Mouse (Mus musculus) kidney, embryonic 15.5 days (tissue): ENCODE results near the gene 6430531B16Rik. TPM values are rescaled to one million over a fixed set of nuclear protein-coding genes. Genes with fewer than 3 reads are reported as not detected.

Experiments
- ATAC-seq: fragments of 200-750 bp; cut with Nextera tagmentation; replicated peaks from 2 replicates; pipeline ENCODE4 v1.8.0; 2017; ENCODE audit warnings: moderate TSS enrichment; ENCODE audit not compliant: low FRiP score
- H3K27ac ChIP-seq: fragments of 300-500 bp; sonication (generic); 2 replicates; pipeline ENCODE4 v1.5.1; 2015; ENCODE audit warnings: mild to moderate bottlenecking, inconsistent platforms
- H3K27me3 ChIP-seq: fragments of 300-500 bp; sonication (generic); 2 replicates; pipeline ENCODE4 v1.6.1; 2015; ENCODE audit warnings: inconsistent platforms
- H3K36me3 ChIP-seq: fragments of 300-500 bp; sonication (generic); 2 replicates; pipeline ENCODE4 v1.6.1; 2015; ENCODE audit warnings: inconsistent platforms
- H3K4me1 ChIP-seq: fragments of 300-500 bp; sonication (generic); 2 replicates; pipeline ENCODE4 v1.6.1; 2015; ENCODE audit warnings: inconsistent platforms
- H3K4me2 ChIP-seq: fragments of 300-500 bp; sonication (generic); 2 replicates; pipeline ENCODE4 v1.6.1; 2015; ENCODE audit warnings: moderate library complexity, mild to moderate bottlenecking, inconsistent platforms
- H3K4me3 ChIP-seq: fragments of 300-500 bp; sonication (generic); replicated peaks from 2 replicates; pipeline ENCODE4 v1.5.1; 2015; ENCODE audit warnings: mild to moderate bottlenecking, inconsistent platforms
- H3K9ac ChIP-seq: fragments of 300-500 bp; sonication (generic); 2 replicates; pipeline ENCODE4 v1.6.1; 2015; ENCODE audit warnings: mild to moderate bottlenecking, inconsistent platforms
- H3K9me3 ChIP-seq: fragments of 300-500 bp; sonication (generic); replicated peaks from 2 replicates; pipeline ENCODE4 v1.6.1; 2016; ENCODE audit warnings: inconsistent platforms
- WGBS: fragments of 180-500 bp; shearing (Covaris S2); methylation state at CpG from one replicate; pipeline ENCODE4 v1.1.7; 2015; ENCODE audit warnings: mixed read lengths; 5-methylcytosine and 5-hydroxymethylcytosine counted together
- polyA plus RNA-seq: library from polyadenylated mRNA; unstranded; fragments of >200 nt; fragmentation: Nextera tagmentation; extraction: Ambion mirVana; gene quantifications from 2 replicates; pipeline ENCODE4 v1.2.1, GENCODE M21; 2015

6430531B16Rik gene
- polyA plus RNA-seq, 1 experiment from 2014 or later = 0.91 TPM

DNA sequence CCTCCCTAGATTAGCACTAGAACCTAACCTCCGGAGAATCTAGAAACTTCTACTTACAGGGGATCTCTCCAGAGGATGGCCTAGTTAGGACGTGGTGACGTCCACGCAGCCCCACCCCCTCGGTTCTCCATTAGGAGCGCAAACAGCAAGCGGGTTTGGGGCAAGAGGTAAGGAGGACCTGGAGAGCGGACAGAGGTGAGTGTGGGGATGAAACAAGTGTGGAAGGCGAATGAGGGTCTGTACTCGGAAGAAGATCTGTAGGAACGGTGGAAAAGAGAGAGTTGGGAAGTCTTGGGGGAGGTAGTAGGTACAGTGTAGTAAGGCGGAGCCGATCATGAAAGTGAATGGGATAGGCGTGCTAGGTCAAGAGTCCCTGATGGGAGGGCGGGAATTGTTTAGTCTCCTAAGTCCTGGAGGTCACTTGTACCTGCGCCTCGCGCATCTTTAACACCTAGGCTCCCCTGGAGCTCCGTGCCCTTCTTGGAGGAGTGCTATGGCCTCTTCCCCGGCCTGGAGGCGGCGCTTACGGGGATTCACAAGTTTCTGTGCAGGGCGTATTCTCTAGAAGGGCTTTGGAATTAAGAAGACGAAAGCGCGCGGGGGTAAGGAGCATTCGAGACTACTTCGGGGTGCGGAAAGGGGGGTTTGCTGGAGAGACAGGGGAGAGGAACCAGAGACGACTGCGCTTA, 28.1 kb downstream of the 6430531B16Rik start:
- WGBS = under 1% methylated on average over 33 of the region's 33 CpGs
- no peaks in the 10 kb centered on the region for H3K36me3 ChIP-seq
- peak overlapping the region; percentile 64 for H3K27ac ChIP-seq

DNA sequence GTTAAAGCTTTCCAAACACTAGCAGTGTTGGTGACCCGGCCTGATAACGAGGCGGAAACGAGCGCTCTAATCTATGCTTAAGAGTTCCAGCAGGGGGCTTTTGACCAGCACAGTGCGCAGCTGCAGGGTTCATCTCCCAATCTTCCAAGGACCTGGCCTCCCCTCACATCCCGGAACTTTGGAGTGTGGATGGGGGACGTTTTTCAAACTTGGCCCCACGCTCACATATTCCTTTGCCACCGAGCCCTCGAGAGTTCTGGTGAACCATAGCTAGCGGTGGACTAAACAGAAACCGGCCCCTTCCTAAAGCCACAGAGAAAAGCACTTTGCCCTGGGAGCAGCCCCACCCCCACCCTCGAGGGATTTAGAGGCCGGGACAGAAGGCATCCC, 28.7 kb downstream of the 6430531B16Rik start:
- H3K27me3 ChIP-seq = peaks cover 40% of the 10 kb centered on the region
- H3K36me3 ChIP-seq = no peaks in the 10 kb centered on the region
- H3K9me3 ChIP-seq = no peaks in the 10 kb centered on the region
- H3K27ac ChIP-seq = peak overlapping the region; percentile 64; the same call in 1 of the 2 replicates
- H3K4me2 ChIP-seq = peak overlapping the region; percentile 93
- peak overlapping the region; percentile 62 for H3K4me3 ChIP-seq
- WGBS = under 1% methylated on average over 15 of the region's 15 CpGs
- H3K4me1 ChIP-seq = peaks cover 8% of the 10 kb centered on the region; the same call in 1 of the 2 replicates
- peak overlapping the region; percentile 47 for H3K9ac ChIP-seq
- ATAC-seq = peak; percentile 81

More for the DNA sequence above, 28.1 kb downstream of the 6430531B16Rik start:
- H3K4me2 ChIP-seq = peak overlapping the region; percentile 93
- H3K4me3 ChIP-seq = peak overlapping the region; percentile 62
- peak; percentile 84 for ATAC-seq
- peaks cover 8% of the 10 kb centered on the region; the same call in 1 of the 2 replicates for H3K4me1 ChIP-seq
- H3K27me3 ChIP-seq = peaks cover 35% of the 10 kb centered on the region
- H3K9ac ChIP-seq = peak overlapping the region; percentile 47
- H3K9me3 ChIP-seq = no peaks in the 10 kb centered on the region

DNA sequence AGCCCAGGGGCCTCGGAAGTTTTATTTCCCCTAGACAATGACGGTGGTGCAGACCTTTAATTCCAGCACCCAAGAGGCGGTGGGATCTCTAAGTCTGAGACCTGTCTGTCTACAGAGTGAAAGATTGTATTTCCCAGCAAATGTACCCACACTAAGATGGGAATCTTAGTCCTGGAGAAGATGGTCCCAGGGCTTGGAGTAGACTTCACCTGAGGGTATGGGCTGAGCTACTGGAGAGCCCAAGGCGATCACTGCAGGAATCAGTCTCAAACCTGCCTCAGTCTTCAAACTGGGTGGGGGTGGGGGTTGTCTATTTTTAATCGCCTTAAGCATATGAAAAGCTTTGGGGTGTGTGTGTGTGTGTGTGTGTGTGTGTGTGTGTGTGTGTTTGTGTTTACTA, 32.5 kb downstream of the 6430531B16Rik start:
- Histone ChIP-seq H3K9ac (no peak overlapping the region), H3K27me3 (peaks cover 79% of the 10 kb centered on the region), H3K27ac (no peak overlapping the region), H3K9me3 (no peaks in the 10 kb centered on the region), H3K4me1 (peaks cover 19% of the 10 kb centered on the region), H3K4me2 (no peak overlapping the region), H3K36me3 (no peaks in the 10 kb centered on the region), H3K4me3 (no peak overlapping the region)
- WGBS = 27% methylated on average over 5 of the region's 5 CpGs
- ATAC-seq = no peak

DNA sequence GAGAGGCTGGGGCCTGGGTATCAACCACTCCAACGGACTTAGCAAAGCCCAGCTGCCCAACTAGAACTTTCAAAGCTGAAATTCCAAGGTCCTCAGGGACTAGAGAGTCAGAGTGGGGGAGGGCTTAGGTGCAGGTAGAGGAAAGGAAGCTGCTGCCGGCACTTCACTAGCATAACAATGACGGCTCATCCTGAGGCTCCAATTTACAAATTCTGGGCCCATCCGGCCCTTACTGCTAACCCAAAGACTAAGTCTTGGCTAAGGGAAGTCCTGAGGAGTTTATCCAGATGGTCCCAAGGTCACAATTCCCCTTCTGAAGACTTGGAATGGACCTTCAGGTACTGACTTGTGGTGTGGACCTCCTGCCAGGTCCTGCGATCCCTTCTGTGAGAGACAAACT, 33.0 kb downstream of the 6430531B16Rik start:
- no peak overlapping the region for H3K9ac ChIP-seq
- no peaks in the 10 kb centered on the region for H3K36me3 ChIP-seq
- H3K9me3 ChIP-seq = no peaks in the 10 kb centered on the region
- H3K4me3 ChIP-seq = no peak overlapping the region
- WGBS = 16% methylated on average over 5 of the region's 5 CpGs
- peaks cover 18% of the 10 kb centered on the region for H3K4me1 ChIP-seq
- peaks cover 84% of the 10 kb centered on the region for H3K27me3 ChIP-seq
- no peak overlapping the region for H3K27ac ChIP-seq
- ATAC-seq = no peak
- H3K4me2 ChIP-seq = no peak overlapping the region

DNA sequence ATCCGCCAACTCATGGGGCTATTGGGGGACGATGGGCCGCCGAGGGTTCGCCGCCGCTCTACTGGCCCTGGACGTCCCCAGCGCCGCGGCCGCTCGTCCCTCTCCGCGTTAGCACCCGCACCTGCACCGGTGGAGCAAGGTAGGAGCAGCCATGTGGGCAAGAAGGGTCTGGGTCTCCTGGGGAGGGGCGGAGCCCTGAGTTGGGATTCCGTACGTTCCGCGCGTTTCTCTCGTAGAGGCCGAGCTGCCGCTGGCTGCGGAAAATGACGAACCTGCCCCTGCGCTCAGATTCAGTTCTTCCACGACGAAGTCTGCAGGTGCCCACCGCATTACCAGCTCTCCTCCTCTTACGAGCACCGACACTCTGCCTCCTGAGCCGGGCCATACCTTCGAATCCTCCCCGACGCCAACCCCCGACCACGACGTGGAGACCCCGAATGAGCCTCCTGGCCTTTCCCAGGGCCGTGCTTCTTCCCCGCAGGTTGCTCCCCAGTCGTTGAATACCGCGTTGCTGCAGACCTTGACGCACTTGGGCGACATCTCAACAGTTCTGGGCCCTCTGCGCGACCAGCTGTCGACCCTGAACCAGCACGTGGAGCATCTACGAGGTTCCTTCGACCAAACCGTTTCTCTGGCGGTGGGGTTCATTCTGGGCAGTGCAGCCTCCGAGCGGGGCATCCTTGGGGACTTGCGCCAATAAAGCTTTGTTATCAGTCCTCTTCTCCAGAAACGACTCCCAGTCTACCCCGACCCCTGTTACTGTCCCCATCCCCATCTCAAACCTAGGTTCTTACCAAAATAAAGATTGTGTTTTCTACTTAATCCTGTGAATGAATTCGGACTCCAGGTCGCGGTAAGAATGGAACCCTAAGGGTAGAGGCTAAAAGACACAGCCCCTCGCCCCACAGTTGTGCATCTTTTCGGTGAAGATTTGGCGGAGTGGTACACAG, 34.0 kb downstream of the 6430531B16Rik start:
- Histone ChIP-seq H3K4me1 (peaks cover 15% of the 10 kb centered on the region), H3K27ac (no peak overlapping the region), H3K36me3 (no peaks in the 10 kb centered on the region), H3K4me3 (peak overlapping the region; percentile 39), H3K9ac (no peak overlapping the region), H3K27me3 (peaks cover 86% of the 10 kb centered on the region), H3K4me2 (peak overlapping the region; percentile 55), H3K9me3 (no peaks in the 10 kb centered on the region)
- no peak; the same call in none of the 2 replicates for ATAC-seq
- 3% methylated on average over 68 of the region's 68 CpGs for WGBS

DNA sequence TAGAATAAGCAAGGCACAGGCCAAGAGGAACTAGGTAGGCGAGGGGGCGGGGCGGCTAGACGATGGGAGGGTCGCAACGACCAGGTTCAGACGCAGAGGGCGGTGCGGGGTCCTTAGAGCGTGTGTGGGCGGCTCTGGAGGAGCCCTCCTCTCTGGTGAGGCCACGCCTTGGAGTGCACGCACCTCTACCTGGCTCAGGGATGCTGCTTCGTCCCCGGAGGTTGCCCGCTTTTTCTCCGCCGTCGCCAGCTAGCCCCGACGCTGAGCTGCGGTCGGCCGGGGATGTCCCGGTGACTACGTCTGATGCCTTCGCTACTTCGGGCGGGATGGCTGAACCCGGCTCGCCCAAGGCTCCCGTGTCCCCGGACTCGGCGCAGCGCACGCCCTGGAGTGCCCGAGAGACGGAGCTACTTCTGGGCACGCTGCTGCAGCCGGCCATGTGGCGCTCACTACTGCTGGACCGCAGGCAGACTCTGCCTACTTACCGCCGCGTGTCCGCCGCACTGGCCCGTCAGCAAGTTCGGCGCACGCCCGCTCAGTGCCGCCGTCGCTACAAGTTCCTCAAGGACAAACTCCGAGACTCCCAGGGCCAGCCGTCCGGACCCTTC, 34.8 kb downstream of the 6430531B16Rik start, which contains the start of gene Utf1:
Gene Utf1 (plus strand): TSS at position 116 of the 608 bp plus-strand sequence.
- Histone ChIP-seq H3K36me3 (no peaks in the 10 kb centered on the region), H3K9me3 (no peaks in the 10 kb centered on the region), H3K27ac (no peak within 1 kb of the TSS), H3K4me1 (peaks cover 13% of the 10 kb centered on the region), H3K4me2 (peak within 1 kb of the TSS; percentile 55), H3K4me3 (peak within 1 kb of the TSS; percentile 39), H3K27me3 (peaks cover 83% of the 10 kb centered on the region), H3K9ac (no peak within 1 kb of the TSS)
- peak; percentile 70 for ATAC-seq
- under 1% methylated on average over 59 of the region's 59 CpGs for WGBS

DNA sequence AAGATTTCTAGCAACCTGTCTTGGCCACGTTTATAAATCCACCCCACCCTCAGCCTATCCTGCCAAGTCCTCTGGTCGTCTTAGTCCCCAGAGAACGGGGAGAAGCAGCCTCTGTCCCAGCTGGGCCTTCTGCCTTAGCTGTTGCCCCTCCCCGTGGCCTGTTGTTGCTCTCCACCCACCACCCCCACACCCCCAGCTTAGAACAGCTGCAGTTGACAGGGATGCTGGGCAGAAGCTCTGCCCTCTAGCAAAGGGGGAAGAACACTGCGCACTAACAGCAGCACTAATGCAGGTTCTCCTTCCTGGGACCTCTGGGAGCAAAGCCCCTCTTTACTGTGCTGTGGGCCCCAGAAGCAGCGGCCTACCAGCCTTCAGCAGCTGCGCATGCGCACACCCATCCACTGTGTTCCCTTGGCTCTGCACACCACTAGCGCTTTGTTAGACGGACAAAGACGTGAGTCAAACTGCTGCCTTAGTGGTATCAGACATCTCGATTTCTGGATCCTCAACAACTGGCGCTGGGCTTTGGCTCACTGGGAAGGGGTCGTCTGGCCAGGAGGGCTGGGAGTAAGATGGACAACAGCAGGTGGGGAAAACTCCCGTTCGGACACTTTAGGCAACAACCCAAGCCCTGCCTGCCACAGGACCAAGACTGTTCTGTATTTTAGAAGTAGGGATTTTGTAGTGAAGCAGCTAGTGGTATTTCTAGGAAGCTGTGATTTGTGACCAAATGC, 37.9 kb downstream of the 6430531B16Rik start:
- Histone ChIP-seq H3K27ac (no peak overlapping the region), H3K9me3 (no peaks in the 10 kb centered on the region), H3K27me3 (peaks cover 59% of the 10 kb centered on the region), H3K4me3 (no peak overlapping the region), H3K4me2 (no peak overlapping the region), H3K36me3 (no peaks in the 10 kb centered on the region), H3K4me1 (peaks cover 13% of the 10 kb centered on the region), H3K9ac (no peak overlapping the region)
- WGBS = 59% methylated on average over 16 of the region's 16 CpGs
- ATAC-seq = no peak

DNA sequence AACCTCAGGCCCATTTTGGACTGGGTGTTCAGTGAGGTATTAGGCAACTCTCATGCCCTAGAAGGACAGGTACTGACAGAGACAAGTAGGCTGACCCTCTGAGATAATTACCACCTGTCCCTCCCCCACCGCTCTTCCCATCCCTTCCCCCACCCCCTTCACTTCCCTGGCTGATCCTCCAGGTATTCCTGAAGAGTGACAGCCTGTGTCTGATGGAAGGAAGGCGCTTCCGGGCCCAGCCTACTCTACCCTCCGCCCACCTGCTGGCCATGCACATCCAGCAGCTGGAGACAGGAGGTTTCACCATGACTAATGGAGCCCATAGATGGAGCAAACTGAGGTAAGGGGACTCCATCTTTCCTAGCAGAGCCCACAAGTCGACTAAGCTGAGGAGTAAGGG, 40.7 kb downstream of the 6430531B16Rik start:
- Histone ChIP-seq H3K4me3 (no peak overlapping the region), H3K27me3 (peaks cover 30% of the 10 kb centered on the region), H3K27ac (no peak overlapping the region), H3K4me2 (no peak overlapping the region), H3K9ac (no peak overlapping the region), H3K36me3 (no peaks in the 10 kb centered on the region), H3K9me3 (no peaks in the 10 kb centered on the region), H3K4me1 (no peaks in the 10 kb centered on the region)
- ATAC-seq = no peak
- WGBS = 73% methylated on average over 5 of the region's 5 CpGs

DNA sequence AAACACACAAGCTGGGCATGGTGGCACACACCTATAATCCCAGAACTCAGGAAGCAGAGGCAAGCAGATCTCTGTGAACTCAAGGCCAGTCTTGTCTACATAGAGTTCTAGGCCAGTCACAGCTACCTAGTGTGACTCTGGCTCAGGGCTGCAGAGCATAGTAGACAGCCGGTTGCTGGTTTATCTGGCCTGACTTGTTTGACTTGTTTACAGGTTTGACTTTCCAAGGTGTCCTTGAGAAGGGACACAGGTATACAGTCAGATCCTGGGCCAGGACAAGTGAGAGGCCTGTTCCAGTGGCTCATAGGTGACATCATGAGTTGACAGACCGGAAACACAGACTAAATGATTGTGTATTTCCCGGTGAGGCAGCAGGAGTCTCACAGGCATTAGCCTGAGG, 41.4 kb downstream of the 6430531B16Rik start:
- Histone ChIP-seq H3K36me3 (no peaks in the 10 kb centered on the region), H3K27me3 (peaks cover 23% of the 10 kb centered on the region), H3K4me3 (no peak overlapping the region), H3K27ac (no peak overlapping the region), H3K9ac (no peak overlapping the region), H3K4me1 (no peaks in the 10 kb centered on the region), H3K9me3 (no peaks in the 10 kb centered on the region), H3K4me2 (no peak overlapping the region)
- no peak for ATAC-seq
- WGBS = 70% methylated on average over 3 of the region's 3 CpGs

DNA sequence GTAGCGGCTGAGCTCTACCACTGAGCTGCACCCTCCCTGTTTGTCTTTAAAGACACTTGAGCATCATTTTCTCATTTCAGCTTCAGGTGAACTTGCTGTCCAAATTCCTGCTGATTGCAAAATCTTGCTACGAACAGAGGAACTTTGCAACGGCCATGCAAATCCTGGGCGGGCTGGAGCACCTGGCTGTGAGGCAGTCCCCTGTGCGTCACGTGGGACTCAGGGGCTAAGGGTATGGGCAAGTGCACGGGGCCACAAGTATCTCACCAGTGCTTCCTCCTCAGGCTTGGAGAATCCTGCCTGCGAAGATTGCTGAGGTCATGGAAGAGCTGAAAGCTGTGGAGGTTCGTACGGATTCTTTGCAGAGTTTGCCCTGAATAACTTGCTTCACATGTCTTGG, 41.9 kb downstream of the 6430531B16Rik start:
- Histone ChIP-seq H3K36me3 (no peaks in the 10 kb centered on the region), H3K4me3 (no peak overlapping the region), H3K27me3 (peaks cover 22% of the 10 kb centered on the region), H3K27ac (no peak overlapping the region), H3K9me3 (no peaks in the 10 kb centered on the region), H3K9ac (no peak overlapping the region), H3K4me1 (no peaks in the 10 kb centered on the region), H3K4me2 (no peak overlapping the region)
- 90% methylated on average over 10 of the region's 10 CpGs for WGBS
- ATAC-seq = no peak

DNA sequence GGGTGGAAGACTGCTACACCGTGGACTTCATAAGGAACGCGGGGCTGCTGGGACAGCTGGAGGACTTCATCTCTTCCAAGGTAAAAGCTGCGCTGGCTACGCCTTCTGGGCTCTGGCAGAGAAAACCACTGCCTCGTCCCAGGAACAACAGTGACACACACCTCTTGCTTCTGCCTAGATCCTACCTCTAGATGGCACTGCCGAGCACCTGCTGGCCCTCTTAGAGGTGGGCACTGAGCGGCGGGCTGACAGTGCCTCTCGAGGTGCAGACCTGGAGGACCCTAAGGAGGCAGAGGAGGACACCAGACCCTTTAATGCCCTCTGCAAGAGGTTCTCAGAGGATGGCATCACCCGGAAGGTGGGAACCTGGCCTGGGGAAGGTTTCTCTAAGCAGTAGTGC, 47.8 kb downstream of the 6430531B16Rik start:
- ATAC-seq = peak; percentile 68; the same call in 1 of the 2 replicates
- H3K4me3 ChIP-seq = no peak overlapping the region
- no peak overlapping the region for H3K4me2 ChIP-seq
- peaks cover 4% of the 10 kb centered on the region; the same call in 1 of the 2 replicates for H3K27me3 ChIP-seq
- H3K9ac ChIP-seq = no peak overlapping the region
- WGBS = 18% methylated on average over 11 of the region's 11 CpGs
- no peaks in the 10 kb centered on the region for H3K9me3 ChIP-seq
- no peaks in the 10 kb centered on the region for H3K36me3 ChIP-seq
- H3K27ac ChIP-seq = no peak overlapping the region
- no peaks in the 10 kb centered on the region for H3K4me1 ChIP-seq
